ENCODE assay signal across 7 mouse cellular contexts in the genomic region with DNA sequence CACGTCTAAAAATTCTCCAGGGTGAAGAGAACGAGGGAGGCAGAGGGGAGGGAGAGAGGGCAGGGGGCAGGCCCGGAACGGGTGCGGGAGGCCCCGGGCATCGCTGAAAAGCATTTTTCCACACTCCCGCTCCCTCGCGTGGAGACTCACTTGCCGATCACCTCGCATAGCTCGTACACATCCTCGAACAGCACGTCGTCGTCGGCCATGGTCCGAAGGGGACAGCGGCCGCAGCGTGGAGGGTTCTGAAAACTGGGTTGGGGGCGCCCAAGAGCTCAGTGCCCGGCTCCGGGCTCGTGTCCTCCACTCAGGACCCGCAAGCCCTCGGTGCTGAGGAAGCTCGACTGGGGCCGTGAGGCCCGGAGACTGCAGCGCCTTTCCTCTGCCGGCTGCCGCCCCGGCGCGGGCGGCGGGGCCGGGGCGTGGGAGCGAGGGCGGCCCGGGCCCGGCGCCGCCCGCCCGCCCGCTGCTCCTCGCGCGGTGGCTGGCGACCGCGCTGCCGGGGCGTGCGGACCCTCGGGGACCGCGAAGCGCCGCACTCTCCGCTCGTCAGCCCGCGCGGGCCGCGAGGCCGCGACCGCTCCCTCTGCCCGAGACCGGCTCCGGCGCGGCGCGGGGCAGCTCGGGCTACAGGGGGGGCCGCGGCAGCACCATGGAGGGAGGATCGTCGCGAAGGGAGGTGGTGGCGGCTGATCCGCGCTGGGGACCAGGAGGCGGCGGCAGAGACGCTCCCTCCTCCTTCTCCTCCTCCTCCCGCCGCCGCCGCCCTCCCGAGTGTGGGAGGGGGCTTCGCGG. TPM values are rescaled to one million over a fixed set of nuclear protein-coding genes. Genes with fewer than 3 reads are reported as not detected.
DNase-seq lines count a peak whose midpoint lies in the region; ATAC-seq and TF ChIP-seq lines count a peak whose summit lies in the region.

No protein-coding gene starts in this region.

- peak overlapping the region; percentile 78 for H3K9ac ChIP-seq in hindbrain, embryonic 15.5 days

- no peak for TF ChIP-seq CTCF in cerebellum, adult 2 months (IDR thresholded peaks at IDR 0.05; ENCODE audit: borderline replicate concordance, insufficient read depth, low read depth, low read length)

- peak overlapping the region; percentile 91 for H3K4me3 ChIP-seq in cerebellum, adult 2 months (replicated peaks; ENCODE audit: insufficient read depth, low read depth, low read length)
- peak overlapping the region; percentile 62 for H3K4me3 ChIP-seq in hindbrain, embryonic 15.5 days

- no peak for TF ChIP-seq POLR2A in cerebellum, adult 2 months (IDR thresholded peaks at IDR 0.05; ENCODE audit: borderline replicate concordance, insufficient read depth, low read length)

- no peaks in the 10 kb centered on the region for H3K27me3 ChIP-seq in cerebellum, adult 2 months (ENCODE audit: control insufficient read depth, insufficient read depth, low read length)
- H3K27me3 ChIP-seq in hindbrain, embryonic 15.5 days, result no peaks in the 10 kb centered on the region

- no peaks in the 10 kb centered on the region for H3K4me1 ChIP-seq in cerebellum, adult 2 months (ENCODE audit: control insufficient read depth, insufficient read depth, low read length)
- H3K4me1 ChIP-seq in hindbrain, embryonic 15.5 days (replicated peaks), result 0 out of 2 replicates have a peak, but pooled peaks cover 3% of the 10 kb centered on the region

- ATAC-seq in hindbrain, embryonic 15.5 days (ENCODE audit: low FRiP score, low read depth), result peak; percentile 92
- 0 out of 2 replicates have a peak, but pooled peaks have one; percentile 3 for ATAC-seq in megakaryocyte progenitor cell, adult 5-6 weeks (replicated peaks; ENCODE audit: poor library complexity)

- 14% methylated on average over 81 of the region's 100 CpGs for WGBS in cerebellum, adult 2 months
- 22% methylated on average over 75 of the region's 100 CpGs for WGBS in hindbrain, embryonic 15.5 days

- no peaks in the 10 kb centered on the region for H3K36me3 ChIP-seq in hindbrain, embryonic 15.5 days

- no peaks in the 10 kb centered on the region for H3K9me3 ChIP-seq in hindbrain, embryonic 15.5 days

- intact Hi-C loops in left cerebral cortex, postnatal 10 days (cut with DNase I), result no loop called here

- peak; percentile 41 for DNase-seq in ZHBTc4 (ENCODE audit: low read depth, low spot score)
- DNase-seq in cerebellum, adult 2 months, result peak; percentile 53 to 57
- DNase-seq in frontal cortex, adult 2 months (ENCODE audit: extremely low spot score in 1 of 2, low spot score in 1 of 2), result peak; percentile 2 to 30
- DNase-seq in left cerebral cortex, postnatal 10 days (ENCODE audit: extremely low spot score in 1 of 2, low spot score in 2 of 2), result peak; percentile 9 to 55
- DNase-seq in right cerebral cortex, postnatal 4 days, result peak; percentile 53

- H3K4me2 ChIP-seq in hindbrain, embryonic 15.5 days, result peak overlapping the region; percentile 57

- peak overlapping the region; percentile 90 for H3K27ac ChIP-seq in cerebellum, adult 2 months (ENCODE audit: insufficient read depth, low read length)
- peak overlapping the region; percentile 94 for H3K27ac ChIP-seq in hindbrain, embryonic 15.5 days (replicated peaks)

RNA-seq across cellular contexts. Expression of a gene that starts 5.1 kb away (rescaled TPM):
- 24.5 and 26.6 TPM in 2 replicates for polyA plus RNA-seq in cerebellum, adult 2 months (2012; rRNA removed)
- polyA plus RNA-seq in frontal cortex, adult 2 months (2012; rRNA removed), result 33.8 and 37.0 TPM in 2 replicates
- 63.7 and 64.5 TPM in 2 replicates for polyA plus RNA-seq in hindbrain, embryonic 15.5 days (2015; fragmentation: Nextera tagmentation; extraction: Ambion mirVana)
- total RNA-seq in left cerebral cortex, postnatal 10 days (2021), result 100 to 1,000 TPM; 166 to 177 TPM
- total RNA-seq in megakaryocyte progenitor cell, adult 5-6 weeks (2015), result 20.5 and 25.2 TPM in 2 replicates
- 23.1 and 27.8 TPM in 2 replicates for total RNA-seq in megakaryocyte progenitor cell, adult 5-6 weeks (2017)

Comparison
In these comparisons a context has a peak if more than half of its experiments do, and no peak if none do; other contexts are left out.
1. Peak in every context shown above with its lines: DNase-seq, ATAC-seq, H3K4me3 ChIP-seq and H3K27ac ChIP-seq.